Mouse (Mus musculus): Measurements from ENCODE around the gene Vgll4.
A peak's percentile ranks its signal among the peaks of the same experiment; 100 is the strongest.

Gene Vgll4

DNA sequence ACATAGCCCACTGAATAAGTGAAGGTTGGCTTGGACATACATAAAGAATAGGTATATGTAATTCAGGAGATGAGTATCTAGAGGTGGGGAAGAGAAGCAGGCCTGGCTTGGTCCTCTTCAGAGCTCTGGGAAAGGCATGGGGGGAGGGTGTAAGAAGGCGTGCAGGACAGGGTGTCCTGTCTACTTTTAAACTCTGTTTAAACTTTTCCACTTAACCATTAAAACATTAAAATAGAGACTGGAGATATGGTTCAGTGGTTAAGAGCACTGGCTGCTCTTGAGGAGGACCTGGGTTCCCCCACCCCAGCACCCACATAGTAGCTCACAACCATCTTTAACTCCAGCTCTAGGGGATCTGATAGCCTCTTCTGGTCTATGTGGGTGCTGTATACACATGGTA lies 3.2 kb upstream of the Vgll4 start:
- DNase-seq = peak; percentile 25 to 39

DNA sequence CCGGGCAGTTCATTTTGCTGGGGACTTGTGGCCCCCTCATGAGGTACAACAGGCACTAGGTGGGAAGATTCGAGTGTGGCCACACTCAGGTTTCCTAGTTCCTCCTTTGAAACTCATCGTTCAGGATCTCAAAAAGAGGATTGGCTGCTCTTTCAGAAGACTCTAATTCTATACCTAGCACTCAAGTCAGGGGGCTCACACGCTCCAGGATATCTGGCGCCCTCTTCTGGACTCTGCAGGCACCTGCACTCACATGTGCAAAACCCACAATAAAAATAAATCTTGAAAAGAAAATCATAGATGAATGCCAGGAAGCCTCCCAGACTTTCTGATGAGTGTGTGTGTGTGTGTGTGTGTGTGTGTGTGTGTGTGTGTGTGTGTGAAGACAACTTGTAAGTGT lies 1.1 kb upstream of the Vgll4 start:
- DNase-seq = no peak

DNA sequence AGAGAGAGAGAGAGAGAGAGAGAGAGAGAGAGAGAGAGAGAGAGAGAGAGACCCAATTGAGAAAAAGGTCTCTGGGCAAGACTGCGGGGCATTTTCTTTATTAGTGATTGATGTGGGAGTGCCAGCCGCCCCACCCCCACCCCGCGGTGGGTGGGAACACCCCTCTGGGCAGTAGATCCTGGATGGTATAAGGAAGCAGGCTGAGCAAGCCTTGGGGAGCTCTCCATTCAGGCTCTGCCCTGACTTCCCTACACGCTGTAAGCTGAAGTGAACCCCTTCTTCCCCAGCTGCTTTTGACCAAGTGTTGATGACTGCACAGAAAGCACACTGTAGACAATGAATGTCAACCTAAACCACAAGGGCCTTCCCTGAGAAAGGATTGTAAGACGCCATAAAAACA lies 592 bp upstream of the Vgll4 start:
- no peak for DNase-seq

DNA sequence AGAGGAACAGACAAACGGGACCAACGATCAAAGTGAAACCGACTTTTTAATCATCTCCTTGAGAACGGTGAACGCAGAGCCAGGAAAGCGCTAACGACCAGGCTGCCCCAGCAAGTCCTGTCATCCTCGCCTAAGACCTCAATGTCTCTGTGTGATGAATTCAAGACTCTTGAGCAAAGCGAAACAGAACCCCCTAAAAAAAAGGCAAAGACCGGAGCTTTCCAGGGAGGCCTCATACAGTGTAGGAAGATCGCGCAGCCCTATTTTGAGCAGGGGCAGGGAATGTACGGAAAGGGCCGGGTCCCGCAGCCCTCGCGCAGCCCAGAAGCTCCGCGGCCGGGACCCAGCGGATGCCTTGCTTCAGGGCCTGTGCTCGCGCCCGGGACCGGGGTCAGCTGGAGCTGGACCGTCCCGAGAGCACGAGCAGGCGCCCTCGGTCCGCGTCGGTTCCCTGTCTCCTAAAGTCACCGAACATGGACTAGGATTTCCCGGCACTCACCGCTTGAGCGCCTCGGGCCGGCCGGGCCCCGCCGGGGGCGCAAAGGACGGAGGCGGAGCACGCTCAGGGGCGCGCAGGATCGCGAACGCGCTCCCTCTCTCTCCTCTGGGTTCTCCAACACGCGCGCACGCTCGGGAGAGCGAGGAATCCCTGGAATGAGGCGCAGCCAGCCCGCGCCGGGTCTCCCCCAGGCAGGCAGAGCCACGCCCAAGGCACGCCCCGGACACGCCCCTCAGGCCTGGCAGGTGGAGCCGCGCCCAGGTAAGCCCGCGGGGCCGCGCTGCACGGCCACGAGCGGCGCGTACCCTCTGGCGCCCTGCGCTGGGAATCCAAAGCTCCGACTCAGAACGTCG lies 1.2 kb downstream of the Vgll4 start:
- peak; percentile 96 for DNase-seq

DNA sequence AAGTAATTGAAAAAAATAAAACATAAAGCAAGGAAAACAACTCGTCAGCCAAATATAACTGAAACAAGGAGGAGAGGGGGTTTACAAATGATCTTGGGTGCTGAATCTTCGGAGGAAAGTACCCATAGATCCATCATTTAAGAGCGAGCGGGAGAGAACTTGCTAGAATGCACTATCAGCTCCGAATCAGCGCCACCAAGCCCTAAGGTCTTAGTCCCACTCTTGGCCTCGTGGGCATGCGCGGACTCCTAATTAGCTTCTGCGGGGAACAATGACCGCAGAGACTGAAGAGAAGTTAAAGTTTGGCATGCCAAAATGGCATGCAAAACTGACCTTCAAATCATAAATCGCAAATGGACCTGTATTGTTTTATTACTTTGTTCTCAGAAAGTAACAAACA lies 2.2 kb downstream of the Vgll4 start:
- peak in 1 of 2 experiments; percentile 26 for DNase-seq

DNA sequence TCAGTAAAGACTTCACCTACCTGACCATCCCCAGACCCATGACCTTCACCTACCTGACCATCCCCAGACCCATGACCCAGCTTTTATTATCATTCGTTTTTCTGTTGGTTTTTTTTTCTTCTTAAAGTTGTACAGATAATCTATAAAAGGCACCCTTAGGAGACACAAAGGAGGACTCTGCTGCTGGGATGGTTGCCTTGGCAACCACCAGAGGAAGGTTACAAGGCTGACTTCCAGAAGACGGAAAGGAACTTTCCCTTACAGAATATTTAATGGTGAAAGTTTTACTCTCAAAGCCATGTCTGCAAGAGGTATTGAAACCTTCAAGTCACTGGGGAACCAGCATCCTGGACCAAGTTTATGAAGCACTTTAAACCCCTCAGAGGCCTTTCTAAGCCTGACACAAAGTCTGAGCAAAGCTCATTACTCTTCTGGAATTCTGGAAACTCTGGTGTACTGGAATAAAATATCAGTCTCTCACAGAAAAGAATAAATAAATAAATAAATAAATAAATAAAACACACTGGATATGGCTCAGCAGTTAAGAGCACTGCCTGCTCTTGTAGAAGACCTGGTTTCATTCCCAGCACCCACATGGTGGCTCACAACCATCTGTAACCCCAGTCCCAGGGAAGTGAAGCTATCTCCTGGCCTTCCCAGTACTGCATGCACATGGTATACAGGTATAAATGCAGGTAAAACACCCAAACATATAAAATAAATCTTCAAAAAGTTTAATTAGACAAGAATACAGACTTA lies 3.2 kb downstream of the Vgll4 start:
- no peak for DNase-seq

DNA sequence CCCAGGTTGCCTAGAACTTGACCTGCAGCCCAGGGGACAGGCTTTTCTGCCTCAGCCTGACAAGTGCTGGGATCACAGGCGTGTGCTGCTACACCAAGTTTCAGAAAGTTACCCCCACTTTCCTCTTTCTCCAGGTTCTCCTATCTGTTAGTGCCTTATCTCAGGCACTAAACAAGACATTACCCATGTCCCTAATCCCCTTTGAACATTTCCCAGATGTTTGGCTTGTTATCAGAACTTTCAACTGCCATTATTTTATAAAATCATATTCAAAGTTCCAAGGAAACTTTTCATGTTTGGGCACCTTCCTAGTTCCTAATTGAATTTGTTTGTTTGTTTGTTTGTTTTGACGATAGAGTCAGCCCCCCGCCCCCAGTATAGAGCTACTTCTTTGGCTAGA lies 4.0 kb downstream of the Vgll4 start:
- no peak for DNase-seq

DNA sequence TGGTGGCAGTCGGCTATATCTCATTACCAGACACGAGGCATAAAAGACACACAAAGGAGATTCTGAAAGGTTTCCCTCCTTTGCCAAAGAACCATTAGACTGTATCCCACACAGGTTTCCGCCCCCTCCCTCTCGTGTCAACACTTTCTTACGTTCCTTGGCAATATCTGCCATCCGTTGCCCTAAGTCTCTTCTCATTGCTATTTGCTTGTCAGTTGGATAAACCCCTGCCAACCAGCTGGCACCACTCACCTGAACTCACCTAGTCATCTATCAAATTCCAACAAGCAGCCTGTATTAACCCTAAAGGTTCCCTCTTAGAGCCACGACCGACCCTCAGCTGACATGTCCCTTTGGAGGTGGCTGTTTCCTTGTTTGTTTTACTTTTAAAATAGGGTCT lies 4.4 kb downstream of the Vgll4 start:
- no peak for DNase-seq

DNA sequence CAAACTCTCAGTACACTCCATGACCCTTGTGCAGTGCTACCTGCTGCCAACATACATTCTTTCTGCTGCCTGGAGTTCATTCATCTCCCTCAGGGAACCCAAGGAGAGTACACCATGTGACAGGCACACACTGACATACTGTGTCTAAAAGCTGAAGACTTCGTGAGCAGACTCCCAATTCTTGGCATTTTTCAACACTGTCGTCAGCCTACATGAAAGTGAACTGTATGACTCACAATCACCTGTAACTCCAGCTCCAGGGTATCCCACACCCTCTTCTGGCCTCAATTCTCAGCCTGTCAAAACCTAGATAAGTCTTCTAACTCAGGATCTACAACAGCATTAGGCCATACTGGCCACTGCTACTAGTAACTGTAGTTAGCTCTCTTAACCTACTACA lies 5.6 kb downstream of the Vgll4 start:
- peak in 1 of 2 experiments; percentile 18 for DNase-seq

DNA sequence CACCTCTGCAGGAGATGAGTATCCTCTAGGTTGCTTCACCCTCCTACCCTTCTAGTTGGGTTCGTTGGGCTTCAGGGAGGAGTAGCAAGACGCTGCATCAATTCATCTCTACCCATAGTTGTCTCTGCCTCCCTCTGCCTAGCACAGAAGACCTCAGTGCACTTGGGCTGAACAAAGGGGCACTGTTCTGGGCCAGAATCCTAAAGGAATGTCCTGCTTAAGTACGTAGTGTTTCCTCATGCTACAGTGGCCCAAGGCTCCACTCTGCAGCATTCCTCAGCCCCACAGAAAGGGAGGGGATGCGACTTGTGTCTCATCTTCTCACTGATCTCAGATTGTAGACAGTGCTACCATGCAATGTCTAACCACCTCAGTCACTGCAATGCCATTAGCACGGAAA lies 6.2 kb downstream of the Vgll4 start:
- DNase-seq = no peak

DNA sequence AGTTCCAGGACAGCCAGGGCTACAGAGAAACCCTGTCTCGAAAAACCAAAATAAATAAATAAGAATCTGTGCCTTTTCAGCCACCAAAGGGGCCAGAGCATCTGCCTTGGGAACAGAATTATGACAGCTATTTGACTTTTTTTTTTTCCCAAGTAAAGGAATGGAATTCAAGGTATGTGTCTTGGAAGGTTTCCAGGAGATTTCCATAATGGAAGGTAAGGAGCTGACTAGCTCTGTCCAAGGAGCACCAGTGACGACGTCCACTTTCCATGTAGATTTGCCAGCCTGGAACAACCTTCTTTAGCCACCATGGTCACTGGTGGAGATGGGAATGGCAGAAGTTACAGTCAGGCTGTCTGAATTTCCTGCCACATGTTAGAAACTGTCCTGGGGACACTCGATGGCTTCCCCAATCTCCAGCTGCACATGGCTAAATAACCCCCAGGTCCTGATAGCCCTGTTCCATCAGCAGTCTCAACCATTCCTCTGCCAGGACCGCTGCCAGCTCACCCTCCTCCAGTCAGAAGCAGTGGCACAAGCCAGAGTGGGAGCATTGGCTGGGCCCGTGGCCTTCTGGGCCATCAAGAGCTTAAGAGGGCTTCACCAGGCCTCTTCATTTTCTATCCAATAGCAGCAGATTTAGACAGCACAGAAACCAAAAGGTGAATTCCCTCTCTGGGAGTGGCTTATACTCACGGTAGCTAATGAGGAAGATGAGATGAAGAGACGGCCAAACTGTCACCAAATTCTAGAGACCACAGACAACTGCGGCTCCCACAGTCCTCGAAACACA lies 8.3 kb downstream of the Vgll4 start:
- DNase-seq = peak; percentile 21 to 48

DNA sequence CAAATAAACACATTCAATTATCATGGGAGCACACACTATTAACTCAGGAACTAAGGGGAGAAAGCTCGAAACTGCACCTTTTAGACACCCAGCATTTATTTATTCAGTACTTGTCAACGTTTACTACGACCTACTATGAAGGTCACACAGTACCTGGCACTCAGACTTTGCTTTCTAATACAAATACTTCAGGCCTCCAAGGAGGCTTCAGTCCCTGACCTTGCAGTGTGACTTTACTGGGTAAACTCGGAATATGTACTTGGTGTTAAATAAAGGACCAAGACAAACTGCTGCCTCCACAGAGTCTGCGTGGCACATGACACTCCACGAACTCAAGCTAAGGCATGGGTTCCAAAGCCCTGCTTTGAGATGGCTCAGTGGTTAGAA lies 10.8 kb downstream of the Vgll4 start:
- no peak for DNase-seq

DNA sequence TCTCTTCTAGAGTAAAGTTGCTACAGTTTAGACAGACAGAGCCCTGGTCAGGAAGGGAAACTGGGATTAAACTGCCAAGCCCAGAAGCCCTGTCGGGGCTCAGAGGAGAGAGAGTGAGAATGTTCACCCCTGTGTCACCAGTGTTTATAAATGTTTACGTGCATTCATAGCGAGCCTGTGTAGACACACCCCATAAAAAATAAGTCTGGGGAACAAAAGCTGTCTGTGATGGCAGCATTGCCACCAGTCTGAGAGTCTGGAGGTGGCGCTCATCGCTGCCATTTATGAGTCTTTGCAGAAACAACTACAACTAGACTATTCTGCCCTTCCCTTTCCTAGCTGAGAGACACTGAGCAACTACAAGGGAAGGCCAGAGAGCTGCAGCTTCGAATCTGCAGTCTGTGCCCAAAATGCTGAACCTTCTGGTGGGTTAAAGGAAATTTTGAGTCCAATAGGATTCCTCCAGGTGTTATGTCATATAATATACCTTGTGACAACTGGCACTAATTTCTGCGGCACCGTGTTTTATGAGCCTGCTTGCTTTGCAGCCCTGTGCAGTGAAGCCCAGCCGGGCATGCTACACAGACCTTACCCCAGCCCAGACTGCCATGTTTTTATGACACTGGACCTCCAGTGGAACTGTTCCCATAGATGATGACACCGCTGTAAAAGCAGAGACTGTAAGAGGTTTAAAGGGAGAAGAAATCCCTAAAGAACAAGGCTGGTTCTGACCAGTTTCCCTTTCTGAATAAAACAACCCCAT lies 11.4 kb downstream of the Vgll4 start:
- no peak for DNase-seq

DNA sequence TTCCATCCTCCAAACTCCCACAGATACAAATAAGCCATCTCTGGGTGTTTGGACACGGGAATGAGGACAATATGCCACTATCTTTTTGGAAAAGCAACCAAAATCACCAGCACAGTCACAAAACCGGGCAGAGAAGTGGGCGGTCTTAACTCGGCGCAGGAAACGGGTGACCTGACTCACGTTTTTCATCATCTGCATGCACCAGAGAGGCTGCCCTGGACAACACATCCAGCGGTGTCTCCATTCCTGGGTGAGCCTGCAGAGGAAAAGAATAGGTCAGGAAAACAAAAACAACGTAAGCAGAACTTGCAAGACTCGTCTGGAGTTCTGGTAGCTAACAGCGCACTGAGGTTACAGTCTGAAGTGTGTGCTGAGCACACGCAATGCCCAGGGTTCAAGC lies 12.0 kb downstream of the Vgll4 start:
- no peak for DNase-seq

DNA sequence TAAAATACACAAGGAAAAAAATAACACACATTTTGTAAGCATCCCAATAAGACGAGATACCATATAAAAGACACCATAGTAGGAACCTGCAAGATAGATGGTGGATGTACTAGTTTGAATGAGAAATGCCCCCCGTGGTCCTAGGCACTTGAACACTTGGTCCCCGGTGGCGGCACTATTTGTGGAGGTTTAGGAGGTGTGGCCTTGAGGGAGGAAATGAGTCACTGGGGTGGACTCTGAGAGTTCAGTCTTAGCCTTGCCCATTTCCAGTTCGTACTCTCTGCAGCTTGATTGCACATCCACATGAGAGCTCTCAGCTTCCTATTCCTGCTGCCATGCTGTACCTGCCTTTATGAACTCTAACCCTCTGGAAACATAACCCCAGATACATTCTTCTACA lies 15.3 kb downstream of the Vgll4 start:
- no peak for DNase-seq

DNA sequence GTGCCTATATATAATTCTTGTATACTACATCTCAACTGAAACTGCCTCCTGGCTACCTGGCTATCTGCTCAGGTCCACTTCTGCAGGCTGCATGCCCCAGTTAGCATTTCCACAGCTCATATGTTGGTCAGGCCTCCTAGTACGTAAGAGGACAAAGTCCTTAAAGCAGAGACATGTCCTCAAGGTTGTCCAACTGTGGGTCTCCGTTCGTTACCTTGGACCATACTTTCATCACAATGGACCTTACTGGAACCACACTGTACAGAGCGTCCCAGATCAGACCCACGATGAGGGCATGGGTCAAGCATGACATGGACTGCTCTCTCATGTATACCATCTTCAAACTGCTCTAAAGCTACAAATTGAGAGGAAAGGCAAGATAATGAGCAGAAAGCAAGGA lies 16.2 kb downstream of the Vgll4 start:
- DNase-seq = no peak

DNA sequence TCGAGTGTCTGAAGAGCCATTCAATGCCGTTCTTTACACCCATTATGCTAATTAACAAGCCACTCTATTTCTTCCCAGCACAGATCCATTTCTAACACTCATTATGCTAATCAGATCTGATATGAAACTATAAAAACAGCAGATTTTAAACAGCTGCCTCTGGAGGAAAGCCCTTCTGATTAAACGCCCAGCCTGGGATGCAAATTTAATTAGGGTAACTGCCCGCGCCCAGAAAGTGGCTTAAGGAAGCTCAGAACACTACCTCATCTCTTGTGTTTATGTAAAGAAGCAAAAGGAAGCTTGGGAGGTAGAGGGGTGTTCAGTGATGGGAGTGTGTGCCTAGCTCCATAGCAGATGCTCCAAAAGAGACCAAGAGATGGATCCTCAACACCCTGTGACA lies 17.4 kb downstream of the Vgll4 start:
- DNase-seq = no peak

DNA sequence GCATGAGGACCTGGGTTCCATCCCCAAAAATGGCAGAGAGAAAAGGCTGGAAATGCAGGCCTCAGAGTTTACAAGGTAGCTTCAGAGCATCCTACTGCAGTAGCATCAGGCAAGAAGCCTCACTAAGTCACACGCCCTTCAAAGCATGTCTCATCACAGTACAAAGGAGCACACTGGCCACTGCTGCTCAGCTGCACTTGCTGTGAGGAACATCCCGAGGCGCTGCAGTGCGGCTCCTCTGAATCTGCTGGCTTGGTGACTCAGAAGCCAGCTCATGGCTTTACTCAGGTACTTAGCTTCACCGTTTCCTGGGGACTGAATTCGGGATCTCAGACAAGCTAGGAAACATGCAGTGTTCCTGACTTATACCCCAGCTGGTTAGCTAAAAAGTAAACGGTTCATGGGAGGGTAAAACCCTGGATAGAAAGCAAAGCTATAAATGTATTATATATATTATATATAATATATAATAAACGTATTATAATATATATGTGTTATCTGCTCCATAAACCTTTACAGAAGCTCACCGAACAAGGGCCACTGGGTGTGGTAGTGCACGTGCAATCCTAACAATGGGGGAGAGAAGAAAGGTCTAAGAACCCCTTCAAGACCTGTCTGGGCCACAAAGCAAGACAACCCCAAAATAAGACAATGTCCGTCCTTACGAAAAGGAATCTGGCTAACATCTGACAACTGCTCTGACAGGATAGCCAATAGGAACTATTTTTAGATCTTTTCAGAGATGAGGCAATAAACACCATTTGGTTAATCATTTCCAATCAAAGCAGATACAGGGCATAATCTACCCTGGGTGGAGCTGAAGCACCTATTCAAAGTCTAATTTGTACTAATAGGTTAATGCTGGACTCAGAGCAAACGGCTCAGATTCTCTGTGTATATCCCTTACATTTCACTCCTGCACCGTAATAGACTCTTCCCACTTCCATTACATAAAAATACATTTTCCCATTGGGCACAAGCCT lies 25.0 kb downstream of the Vgll4 start:
- no peak for DNase-seq

DNA sequence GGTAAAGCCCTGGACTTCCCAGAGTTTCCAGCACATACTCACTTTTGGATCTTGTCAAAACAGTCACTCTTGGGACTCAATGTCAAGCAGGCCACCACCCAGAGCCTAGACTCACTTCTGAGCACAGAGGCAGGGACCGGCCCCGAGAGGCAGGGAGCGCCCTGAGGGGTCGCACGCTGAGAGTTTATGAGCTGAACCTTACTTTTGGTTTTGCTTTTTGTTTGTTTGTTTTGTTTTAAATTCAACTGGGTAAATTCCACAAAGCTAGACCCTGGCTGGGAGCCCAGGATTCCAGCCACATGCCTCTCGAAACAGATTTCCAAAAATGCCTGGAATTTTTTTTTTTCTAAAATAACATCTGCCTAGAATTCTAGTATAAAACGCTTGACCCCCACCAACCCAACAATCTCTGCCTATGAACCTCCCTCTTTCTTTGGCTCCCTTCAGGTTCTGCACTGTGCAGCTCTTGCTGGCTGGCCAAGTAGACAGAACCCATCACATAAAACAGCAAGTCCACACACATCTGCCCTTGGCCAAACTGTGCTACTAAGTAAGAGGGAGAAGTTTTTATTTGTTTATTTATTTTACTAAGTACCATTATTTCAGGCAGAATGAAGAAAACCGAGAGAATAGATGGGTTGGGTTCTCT lies 28.5 kb downstream of the Vgll4 start:
- DNase-seq = peak; percentile 67 to 83

DNA sequence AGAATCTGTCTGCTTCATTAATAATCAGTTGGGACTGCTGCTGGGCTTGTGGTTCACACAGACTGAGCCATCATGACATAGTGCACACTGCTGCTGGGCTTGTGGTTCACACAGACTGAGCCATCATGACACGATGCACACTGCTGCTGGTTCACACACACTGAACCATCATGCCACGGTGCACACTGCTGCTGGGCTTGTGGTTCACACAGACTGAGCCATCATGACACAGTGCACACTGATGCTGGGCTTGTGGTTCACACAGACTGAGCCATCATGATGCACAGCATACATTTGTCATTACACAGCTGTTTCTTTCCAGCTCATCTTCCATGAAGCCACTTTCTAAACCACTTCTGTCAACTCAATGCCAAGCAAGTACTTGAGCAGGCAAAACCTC lies 30.1 kb downstream of the Vgll4 start:
- DNase-seq = no peak

DNA sequence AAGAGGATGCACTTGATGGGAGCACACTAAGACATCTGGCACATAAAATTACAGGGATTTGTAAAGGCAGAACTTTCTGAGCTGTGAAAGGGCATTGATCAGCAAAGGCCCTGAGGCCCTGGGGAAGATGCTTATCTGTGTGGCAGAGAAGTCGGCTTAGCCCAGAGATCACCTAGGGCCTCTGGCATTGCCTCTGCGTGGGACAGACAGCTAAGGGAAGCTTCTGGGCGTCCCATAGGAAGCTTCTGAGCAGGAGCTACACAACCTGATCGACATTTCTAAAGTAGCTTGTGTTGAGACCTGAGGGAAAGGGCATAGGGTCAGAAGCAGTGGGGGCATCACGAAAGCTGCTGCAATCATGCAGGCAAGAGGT lies 32.9 kb downstream of the Vgll4 start:
- DNase-seq = no peak

Measured in kidney, postnatal 36 days (tissue).